Mouse (Mus musculus) megakaryocyte, adult 5-6 weeks (primary cell): ENCODE results near the gene Mtcl1. TPM values are rescaled to one million over a fixed set of nuclear protein-coding genes. Genes with fewer than 3 reads are reported as not detected.
"Not testable (repeated sequence)": the region's sequence is repeated elsewhere in the genome, so short reads cannot be mapped to it uniquely, and the experiment has no call there.

Experiments used
- ATAC-seq: 2 replicates; pipeline ENCODE4 v1.8.0; 2016; ENCODE audit warnings: mild to moderate bottlenecking, inconsistent platforms; ENCODE audit not compliant: poor library complexity, severe bottlenecking
- total RNA-seq, 2 experiments: library from RNA; stranded (forward) in 1 of 2; stranded (reverse) in 1 of 2; fragments of 153-499, 151-499 nt in 1 of 2; fragments of 221-1000, 200-1000 nt in 1 of 2; gene quantifications; 2 replicates each; pipeline versions ENCODE4 v1.2.3 to v1.2.4; 2015 to 2017

The Mtcl1 gene
- total RNA-seq, 2 experiments from 2014 or later = not detected

DNA sequence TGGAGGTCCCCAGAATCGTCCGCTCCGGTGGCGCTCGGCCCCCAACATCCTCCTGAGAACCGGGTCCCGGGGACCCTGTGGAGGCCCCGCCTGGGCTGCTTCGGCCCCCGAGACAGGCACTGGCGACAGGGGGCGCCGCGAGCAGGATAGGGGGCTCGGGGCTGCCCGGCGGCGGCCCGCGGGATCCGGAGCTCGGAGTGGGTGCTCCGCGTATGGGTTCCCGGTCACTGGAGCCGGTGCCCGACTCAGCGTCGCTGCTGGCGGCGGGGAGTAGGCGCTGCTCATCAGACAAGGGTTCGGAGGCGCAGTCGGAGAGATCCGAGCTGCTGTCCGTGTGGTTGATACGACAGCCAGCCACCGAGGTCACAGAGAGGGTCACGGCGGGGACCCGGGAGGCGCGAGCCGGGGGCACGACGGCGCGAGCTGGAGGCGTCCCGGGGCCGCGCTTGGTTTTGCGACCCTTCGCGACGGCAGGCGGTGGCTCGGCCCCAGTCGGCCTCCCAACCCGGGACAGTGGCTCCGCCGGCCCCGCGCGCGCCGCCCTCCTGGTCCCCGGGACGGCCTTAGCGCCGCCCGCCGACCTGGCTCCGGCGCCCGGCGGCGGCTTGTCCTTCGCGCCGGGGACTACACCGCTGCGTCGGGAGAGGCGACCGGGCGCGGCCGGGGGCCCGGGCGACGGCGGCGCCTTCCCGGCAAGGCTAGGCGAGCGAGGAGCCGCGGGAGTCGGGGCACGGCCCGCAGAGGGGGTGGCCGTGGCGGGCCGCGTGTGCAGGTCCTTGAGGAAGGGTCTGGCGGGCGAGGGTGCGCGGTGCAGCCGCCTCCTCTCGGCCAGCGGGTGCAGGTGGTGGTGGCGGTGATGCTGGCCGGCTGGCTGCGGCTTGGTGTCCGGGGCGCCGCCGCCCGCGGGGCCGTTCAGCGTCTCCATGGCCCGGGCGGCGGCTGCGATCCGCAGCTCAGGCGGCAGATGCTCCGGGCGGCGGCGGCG is 837 bp downstream of the Mtcl1 start:
- ATAC-seq = no peak

DNA sequence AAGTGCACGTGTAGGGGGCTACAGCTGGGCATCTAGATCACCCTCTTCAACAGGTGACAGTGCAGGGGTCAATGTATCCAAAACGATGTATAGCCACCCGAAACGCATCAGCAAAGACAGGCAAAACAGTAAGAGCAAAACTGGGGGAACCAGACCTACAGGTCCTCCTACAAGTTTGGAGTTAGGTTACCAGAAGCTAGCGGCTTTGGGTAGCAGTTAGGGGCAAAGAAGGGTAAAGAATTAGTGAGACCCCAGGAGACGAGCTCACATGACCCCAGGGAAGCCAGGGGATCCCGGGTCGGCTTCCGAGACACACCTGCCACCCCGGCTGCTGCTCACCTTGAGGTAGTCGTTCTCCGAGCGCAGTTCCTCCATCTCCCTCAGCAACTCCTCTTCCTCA is 1.6 kb downstream of the Mtcl1 start:
- no peak for ATAC-seq

DNA sequence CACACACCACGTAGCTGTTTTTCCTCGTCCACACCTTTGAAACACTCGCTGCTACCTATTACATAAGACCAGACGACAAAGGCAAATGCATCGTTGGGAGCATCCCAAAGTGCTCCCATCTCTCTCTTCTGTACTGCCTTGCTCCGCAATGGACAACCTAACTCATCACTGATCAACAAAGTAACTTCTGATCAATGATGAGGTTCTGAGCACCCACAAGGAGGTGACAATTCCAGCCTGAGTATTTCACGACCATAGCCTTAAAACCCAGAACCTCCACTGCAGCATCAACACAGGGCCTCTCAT is 2.6 kb downstream of the Mtcl1 start:
- ATAC-seq = no peak

DNA sequence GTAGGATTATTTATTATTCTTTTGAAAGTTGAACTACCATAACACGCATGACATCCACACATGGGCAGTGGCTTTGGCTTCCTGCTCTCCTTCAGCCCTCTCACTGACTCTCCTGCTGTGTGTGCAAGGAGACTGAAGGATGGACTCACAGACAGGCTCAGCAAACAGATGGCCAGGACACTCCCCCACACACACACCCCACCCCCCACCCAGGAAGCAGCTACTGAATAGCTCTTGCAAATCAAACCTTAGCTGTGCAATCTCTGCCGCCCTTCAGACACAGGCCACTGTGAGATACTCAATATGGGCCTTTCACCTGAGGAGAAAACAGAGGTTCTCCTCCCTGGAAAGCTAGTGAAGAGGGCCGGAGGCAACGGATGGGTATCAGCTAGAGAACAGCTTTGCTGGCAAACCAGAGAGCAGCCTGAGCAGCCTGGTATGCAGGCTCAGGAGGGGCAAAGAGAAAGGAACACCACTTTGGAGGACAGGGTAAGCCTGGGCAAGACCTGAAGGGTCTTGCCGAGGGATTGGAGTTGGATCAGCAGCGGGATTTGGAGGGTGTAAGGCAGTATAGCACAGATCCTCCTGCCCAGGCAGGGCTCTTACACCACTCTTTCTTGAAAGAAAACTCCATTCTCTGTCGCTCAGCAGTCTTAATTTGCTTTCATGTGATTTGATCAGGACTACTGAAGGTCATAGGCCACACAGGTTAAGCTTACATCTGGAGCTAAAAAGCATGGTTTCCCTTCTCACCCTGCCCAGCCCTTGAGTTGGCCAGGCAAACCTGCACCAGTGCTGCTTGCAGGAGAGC is 3.1 kb downstream of the Mtcl1 start:
- no peak for ATAC-seq

DNA sequence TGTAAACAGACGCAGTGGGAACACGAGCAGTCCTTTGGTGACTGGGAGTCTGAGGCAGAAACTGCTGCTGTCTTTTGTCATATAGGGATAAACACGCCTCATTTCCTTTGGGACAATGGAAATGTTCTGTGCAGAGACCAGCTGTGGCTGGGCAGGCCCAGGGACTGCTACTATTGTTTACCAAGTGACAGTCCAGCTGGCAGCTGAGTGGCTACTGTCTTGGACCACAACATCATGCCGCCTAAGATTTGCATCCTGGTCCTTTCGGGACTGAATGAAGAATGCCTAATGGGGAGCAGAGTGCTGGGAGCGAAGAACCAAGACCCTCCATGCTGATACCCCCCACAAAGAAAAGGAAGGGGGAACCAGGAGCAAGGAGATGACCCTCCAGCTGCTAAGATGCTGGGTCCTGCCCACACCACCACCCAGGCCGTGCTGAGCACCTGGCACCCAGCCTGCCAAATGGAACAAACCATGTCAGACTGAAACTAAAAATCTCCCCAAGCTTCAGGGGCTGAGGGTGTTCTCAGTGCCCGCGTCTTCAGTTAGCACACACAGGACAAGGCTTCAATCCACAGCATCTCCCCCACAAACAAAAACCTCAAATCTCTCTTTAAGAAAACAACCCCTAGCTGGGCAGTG is 5.4 kb downstream of the Mtcl1 start:
- ATAC-seq = no peak

DNA sequence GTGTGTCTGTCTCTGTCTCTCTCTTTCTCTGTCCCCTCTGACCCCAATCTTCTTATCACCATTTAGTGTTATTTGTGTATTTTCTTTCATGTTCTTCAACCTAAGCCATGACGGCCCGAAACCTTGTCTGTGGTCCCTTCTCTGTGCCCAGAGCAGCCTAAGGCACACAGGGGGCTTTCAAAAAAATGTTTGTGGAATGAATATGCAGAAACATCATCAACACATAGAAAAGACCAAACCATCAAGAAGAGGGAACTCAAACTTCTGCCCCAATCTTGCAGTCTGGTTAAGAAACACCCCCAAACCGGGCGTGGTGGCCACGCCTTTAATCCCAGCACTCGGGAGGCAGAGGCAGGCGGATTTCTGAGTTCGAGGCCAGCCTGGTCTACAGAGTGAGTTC is 9.7 kb downstream of the Mtcl1 start:
- no peak for ATAC-seq

DNA sequence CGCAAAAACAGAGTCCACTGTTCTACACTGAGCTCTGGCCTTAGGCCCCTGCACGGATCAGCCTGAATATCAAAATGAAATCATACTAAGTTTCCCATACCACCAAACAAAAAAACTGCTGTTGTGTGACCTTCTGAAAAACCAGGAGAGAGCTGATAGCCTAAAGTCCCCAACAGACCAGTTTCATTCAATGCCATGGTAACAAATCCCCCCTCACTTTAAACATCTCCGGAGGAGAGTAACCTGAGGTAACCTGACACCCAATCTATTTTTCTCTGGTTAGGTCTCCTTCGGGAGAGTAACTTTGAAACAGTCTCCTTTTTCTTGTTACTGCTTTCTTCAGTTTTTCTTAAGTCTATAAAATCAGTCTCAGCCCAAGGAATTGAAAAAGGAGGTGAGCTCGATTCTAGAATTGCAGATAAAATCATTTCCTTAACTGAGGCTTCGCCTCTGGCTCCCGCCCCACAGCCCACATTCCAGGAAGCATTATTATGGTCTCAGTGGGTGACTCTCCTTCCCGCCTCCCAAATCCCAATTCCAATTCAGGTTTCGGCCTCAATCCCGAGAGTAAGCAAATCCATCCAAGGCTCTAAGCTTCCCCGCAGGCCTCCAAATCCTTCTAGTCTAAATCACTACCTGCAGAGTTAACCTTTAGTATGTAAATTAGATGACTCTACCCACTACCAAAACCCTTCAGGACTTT is 10.3 kb downstream of the Mtcl1 start:
- ATAC-seq = no peak

DNA sequence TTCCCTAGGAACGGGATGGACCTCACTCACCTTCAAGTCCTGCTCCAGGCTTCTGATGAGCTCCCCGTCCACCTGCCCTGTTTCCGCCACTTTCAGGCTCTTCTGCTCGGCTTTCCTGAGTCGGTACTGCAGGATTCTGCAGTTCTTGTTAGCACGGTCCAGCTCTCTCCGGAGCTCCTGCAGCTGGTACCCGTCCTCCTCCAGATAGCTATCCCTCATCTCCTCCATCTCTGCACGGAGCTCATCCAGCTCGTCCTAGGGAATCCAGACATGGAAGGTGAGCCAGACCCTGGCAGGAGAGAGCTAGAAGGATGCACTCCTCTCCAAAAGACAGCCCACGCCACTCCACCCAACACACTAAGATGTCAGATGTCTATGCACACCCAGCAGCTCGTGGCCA is 11.4 kb downstream of the Mtcl1 start:
- no peak for ATAC-seq

DNA sequence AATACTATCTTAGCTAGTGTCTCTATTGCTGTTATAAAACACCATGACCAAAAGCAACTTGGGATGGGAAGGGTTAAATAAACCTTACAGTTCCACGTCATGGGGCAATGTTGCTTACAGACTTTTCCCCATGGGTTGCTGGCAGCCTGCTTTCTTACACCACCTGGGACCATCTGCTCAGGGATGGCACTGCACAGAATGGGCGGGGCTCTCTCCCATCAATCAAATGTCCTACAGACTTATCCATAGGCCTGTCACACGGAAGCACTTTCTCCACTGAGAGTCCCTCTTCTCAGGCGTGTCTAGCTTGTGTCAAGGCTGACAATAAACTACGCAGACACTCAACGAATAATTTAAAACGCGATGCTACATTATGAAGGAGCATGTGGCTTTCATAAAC is 12.7 kb downstream of the Mtcl1 start:
- no peak for ATAC-seq

DNA sequence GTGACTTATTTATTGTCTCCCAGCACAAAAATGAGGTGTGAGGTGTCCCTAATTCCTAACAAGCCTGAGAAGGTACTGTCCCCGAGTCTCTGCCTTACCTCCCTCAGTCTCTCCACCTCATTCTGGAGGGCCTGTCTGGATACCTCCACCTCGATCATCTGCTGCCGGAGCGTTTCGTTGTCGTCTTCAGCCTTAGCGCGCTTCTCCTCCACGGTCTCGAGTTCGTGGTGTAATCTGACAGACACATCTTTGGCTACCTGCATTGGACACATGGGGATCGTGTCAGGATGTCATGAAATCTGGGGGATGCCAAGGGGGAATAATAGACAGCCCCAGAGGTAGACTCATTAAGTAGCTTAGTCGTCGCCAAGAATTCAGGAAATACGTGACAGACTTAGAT is 13.6 kb downstream of the Mtcl1 start:
- ATAC-seq = no peak

DNA sequence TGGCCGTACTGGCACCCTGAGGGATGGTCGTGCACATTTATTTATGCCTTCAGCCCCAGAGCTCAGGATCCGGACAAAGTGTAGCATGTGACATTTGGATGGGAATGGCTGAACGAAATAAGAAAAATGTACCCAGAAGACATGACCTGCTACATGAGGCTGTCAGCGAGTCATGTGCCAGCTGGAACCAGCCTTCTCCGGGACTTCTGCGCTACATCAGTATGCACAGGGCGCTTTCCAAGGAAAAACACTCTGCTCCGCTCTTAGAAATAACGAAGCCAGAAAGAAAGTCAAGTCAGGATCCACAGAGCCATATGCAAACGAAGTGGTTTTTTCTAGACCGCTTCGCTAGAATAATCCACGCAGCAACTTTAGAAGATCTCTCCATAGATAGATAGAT is 14.5 kb downstream of the Mtcl1 start:
- no peak for ATAC-seq

DNA sequence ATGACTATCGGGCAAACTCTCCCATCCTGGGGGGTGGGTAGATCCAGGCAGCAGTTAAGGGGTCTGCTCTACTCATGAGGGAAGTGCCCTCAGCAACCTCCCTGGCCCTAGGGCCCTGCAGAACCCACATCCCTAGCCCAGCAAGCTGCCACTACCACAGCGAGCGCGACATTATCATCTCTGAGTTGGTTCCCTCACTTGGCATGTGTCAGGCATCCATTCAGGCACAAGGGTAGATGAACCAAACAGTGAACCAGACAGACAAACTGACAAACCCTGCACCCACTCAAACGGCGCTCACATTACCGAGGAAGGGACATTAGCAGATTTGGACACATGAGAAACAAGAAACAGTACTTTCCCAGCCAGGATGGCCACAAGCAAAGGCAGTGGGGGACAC is 15.0 kb downstream of the Mtcl1 start:
- no peak for ATAC-seq

DNA sequence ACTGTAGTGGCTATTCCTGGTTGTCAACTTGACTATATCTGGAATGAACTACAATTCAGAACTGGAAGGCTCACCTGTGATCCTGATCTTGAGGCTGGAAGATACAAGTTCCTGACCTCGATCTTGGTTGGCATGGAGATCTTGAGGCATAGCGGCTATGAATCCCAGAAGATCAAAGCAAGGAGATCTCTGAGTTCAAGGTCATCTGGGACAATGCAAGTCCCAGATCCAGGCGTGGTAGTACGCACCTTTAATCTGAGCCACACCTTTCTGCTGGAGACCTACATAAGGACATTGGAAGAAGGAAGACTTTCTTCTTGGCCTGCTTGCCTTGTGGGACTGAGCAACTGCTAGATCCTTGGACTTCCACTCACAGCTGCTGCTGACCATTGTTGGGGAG is 24.9 kb downstream of the Mtcl1 start:
- not testable (repeated sequence) for ATAC-seq

DNA sequence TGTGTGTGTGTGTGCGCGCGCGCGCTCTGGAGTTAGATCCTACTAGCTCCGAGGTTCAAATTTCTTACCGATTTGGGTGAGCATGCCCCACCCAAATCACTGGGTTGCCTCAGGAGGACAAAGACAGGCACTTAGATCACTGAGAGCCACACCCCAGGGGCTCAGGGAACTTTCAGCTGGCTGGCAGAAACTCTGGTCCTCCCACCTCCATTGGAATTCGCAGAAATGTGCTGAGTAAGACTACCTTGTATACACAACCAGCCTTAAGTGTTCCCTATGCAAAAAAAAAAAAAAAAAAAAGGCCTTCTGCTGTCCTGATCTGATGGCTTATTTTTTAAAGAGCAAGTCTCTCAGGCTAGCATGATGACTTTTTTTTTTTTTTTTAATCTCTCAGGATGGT is 30.1 kb downstream of the Mtcl1 start:
- no peak for ATAC-seq

DNA sequence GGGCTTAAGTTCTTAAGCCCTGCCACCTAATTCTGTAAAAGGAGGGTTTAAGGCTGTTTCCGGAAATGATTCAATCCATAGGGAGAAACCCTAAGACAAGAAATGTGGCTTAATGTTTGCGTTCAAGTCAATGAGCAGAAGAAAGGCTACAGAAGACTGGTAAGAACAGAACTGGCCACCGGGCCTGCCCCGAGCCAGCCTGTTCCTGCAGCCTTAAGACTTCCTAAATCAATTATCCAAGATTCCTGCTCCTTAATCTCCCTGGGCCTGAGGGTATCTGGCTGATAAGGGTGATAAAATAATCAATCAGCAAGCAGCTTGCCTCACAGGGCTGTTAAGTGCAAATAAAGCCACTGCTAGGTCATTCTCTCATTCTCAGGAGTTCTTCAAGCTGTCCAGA is 31.8 kb downstream of the Mtcl1 start:
- ATAC-seq = no peak

DNA sequence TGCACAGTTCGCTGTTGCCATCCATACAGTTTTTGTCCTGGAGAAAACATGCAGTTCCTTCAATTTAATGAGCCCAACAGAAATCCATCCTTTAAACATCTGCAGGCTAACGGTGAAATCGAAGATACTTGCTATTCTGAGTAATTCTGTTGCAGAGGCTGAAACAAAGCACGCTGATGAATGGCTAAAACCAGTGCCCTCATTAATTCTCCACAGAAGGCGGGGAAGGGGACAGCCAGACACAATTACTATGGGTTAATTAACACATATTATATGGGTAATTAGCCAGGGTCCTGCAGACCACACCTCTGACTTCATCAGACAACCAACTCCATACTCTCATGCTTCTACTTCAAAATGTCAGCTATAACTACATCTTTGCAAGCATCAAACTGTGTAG is 32.2 kb downstream of the Mtcl1 start:
- ATAC-seq = no peak

DNA sequence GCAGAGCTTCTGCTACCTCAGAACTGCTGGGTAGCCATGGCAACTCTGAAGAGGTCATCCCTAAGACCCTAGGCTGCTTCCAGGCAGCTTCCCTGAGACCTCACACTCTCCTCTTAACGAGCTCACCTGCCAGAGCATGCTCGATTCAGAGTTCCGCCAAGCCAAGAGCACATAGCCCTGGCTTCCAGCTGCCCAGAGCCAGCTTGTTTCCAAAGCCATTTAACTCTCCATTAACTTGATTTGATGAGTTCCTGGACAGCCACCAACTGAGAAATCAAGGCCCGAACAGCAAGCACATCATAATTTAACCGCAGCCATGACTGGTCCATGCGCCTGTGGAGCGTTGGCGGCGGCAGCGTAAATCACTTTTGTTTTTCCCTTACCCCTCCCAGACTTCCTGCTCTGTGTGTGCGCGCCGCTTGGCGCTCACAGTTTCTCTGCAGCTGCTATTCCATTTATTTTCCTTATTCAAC is 32.7 kb downstream of the Mtcl1 start:
- ATAC-seq = no peak

DNA sequence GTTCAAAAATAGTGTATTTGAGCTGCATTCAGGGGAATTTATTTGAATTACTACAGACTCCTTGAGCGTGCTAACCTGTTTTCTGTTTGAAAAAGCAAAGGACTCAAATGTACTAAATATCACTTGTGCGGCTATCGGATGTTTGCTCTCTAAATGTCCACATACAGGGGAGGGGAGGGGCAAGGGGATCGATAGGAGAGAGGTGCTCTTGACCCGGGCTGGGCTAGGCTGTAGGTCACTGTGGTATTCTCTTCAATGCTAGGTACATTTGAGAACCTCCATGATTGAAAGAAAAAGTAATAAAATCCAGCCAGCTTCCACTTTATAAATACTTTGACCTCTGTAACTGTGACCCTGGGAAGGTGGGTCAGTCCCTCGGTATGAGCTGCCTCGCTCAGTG is 33.1 kb downstream of the Mtcl1 start:
- ATAC-seq = no peak

DNA sequence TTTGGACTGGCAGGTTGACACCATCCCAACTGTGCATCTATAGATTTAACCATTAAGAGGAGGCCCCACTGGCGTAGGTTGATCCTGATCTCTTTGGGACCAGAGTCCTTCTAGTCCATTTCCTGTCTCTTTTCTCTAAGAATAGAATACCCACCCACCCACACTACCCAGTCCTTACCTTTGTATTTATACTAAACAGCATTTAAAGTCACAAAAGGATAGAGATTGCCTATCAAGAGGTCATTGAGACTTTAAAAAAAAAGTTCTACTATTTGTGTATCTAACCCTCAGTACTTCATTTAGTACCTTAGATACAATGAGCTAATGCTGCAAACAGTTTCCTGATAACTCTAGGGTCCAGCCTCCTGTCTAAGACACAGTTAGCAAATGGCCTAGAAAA is 35.2 kb downstream of the Mtcl1 start:
- no peak for ATAC-seq

DNA sequence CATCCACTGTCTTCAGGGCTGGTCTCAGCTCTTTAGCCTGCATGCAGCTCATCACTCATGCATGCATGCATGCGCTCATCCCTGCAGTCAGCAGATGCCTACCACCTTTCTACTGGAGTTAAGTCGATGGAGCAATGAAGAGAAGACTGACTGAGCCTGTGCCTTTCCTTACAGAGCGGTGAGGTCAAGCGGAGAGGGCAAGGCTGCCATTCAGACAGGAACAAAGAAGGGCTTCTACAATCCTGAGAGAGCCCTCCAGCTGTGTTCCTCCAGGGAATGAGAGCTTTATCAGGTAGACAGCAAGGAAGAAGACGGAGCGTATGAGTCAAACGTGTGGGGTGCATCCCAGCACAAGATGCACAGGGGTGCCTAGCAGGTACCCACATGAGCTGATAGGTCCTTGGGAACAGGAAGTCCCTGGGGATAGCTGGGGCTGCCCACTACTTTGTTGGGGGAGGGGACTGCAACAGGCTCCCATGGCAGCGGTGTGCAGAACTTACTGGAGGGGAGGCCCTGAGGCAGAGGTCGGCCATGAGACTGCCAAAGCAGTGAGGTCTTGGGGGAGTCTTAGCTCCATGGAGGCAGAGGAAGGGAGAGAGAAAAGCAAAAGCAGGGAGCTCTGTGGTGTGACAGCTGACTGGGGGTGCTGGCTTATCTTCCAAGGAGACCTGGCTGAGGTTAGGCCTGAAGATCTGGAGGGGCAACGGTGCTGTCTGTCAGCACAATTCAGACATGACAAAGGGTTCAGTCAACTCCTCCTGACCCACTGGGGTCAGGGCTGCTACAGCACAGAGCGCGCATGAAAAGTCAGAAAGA is 37.2 kb downstream of the Mtcl1 start:
- ATAC-seq = no peak
